8 mouse cellular contexts compared by ENCODE assay signal in genomic region chr9:48860526-48860845, GRCm38 (mm10). TPM values are rescaled to one million over a fixed set of nuclear protein-coding genes. Genes with fewer than 3 reads are reported as not detected.
A peak's percentile ranks its signal among the peaks of the same experiment; 100 is the strongest.
DNase-seq lines count a peak whose midpoint lies in the region; ATAC-seq and TF ChIP-seq lines count a peak whose summit lies in the region.
"Had no signal": no experiment of that assay in that cellular context is flagged by ENCODE, and none has a peak within 500 bp of the region (broad histone marks: within the 10 kb centered on the region; RNA-seq: fewer than 3 reads in every experiment).

No protein-coding gene starts in this region.

- no peaks in the 10 kb centered on the region for H3K9me3 ChIP-seq in hindbrain, embryonic 16.5 days (ENCODE audit: control insufficient read depth, low read length)
- H3K9me3 ChIP-seq: neural tube, embryonic 13.5 days had no signal

- WGBS in hindbrain, embryonic 16.5 days = 4% methylated on average over 6 of the region's 6 CpGs
- WGBS in spleen, adult 2 months = 8% methylated on average over 6 of the region's 6 CpGs

- no peak overlapping the region for H3K4me3 ChIP-seq in hindbrain, embryonic 16.5 days (ENCODE audit: low read length)
- no peak overlapping the region for H3K4me3 ChIP-seq in spleen, adult 2 months (ENCODE audit: extremely low read depth, insufficient read depth, insufficient read length)
- H3K4me3 ChIP-seq: neural tube, embryonic 13.5 days had no signal

- no peaks in the 10 kb centered on the region for H3K36me3 ChIP-seq in hindbrain, embryonic 16.5 days (ENCODE audit: control insufficient read depth, insufficient read depth, low read length)
- no peaks in the 10 kb centered on the region for H3K36me3 ChIP-seq in spleen, adult 2 months (ENCODE audit: control insufficient read depth, insufficient read depth, low read length)
- H3K36me3 ChIP-seq: neural tube, embryonic 13.5 days had no signal

- no peak overlapping the region for H3K9ac ChIP-seq in hindbrain, embryonic 16.5 days (ENCODE audit: low read depth, low read length)
- H3K9ac ChIP-seq: neural tube, embryonic 13.5 days had no signal

- ATAC-seq in hindbrain, embryonic 16.5 days = peak; percentile 68; the same call in 1 of the 2 replicates
- peak; percentile 93 for ATAC-seq in megakaryocyte progenitor cell, adult 5-6 weeks (replicated peaks; ENCODE audit: poor library complexity)

- no peaks in the 10 kb centered on the region; the same call in 1 of the 2 replicates for H3K27me3 ChIP-seq in hindbrain, embryonic 16.5 days (replicated peaks; ENCODE audit: control insufficient read depth, insufficient read depth, low read length)
- H3K27me3 ChIP-seq in spleen, adult 2 months (ENCODE audit: control insufficient read depth, insufficient read depth, low read length) = no peaks in the 10 kb centered on the region

- TF ChIP-seq POLR2A in spleen, adult 2 months (IDR thresholded peaks at IDR 0.05; ENCODE audit: low read depth, low read length) = no peak

- peak; percentile 65; the same call in 1 of the 2 replicates for TF ChIP-seq CTCF in spleen, adult 2 months (IDR thresholded peaks at IDR 0.05; ENCODE audit: extremely low read depth, insufficient read depth, insufficient read length, insufficient replicate concordance)

- H3K4me1 ChIP-seq in hindbrain, embryonic 16.5 days (ENCODE audit: control insufficient read depth, insufficient read depth, low read depth, low read length) = no peaks in the 10 kb centered on the region
- H3K4me1 ChIP-seq in spleen, adult 2 months (ENCODE audit: control insufficient read depth, insufficient read depth, insufficient read length) = no peaks in the 10 kb centered on the region

- H3K27ac ChIP-seq in hindbrain, embryonic 16.5 days (ENCODE audit: low read depth, low read length) = no peak overlapping the region
- H3K27ac ChIP-seq in spleen, adult 2 months (ENCODE audit: insufficient read depth, low read length) = no peak overlapping the region
- H3K27ac ChIP-seq: neural tube, embryonic 13.5 days had no signal

- H3K4me2 ChIP-seq in hindbrain, embryonic 16.5 days (ENCODE audit: low read length) = no peak overlapping the region
- H3K4me2 ChIP-seq: neural tube, embryonic 13.5 days had no signal

- DNase-seq in ZHBTc4 (ENCODE audit: low read depth, low spot score) = peak; percentile 90
- peak; percentile 76 for DNase-seq in cerebellum, adult 8-10 months
- DNase-seq in frontal cortex, adult 2 months (ENCODE audit: extremely low spot score in 1 of 2, low spot score in 1 of 2) = peak; percentile 25 to 85
- DNase-seq in left cerebral cortex, adult 18-20 months (ENCODE audit: low spot score in 2 of 2) = peak; percentile 65 to 76
- DNase-seq in spleen, adult 2 months (ENCODE audit: low read depth in 1 of 2, low spot score in 2 of 2) = peak in 1 of 2 experiments; percentile 32

RNA-seq across cellular contexts. Expression of gene Zbtb16, which starts 24.5 kb away (rescaled TPM):
- polyA plus RNA-seq in frontal cortex, adult 2 months (2012; rRNA removed) = 13.4 and 16.1 TPM in 2 replicates
- polyA plus RNA-seq in hindbrain, embryonic 16.5 days (2015; fragmentation: Nextera tagmentation; extraction: Ambion mirVana) = 8.3 and 8.4 TPM in 2 replicates
- total RNA-seq in left cerebral cortex, adult 18-20 months (2021) = 10 to 100 TPM; 63.6 to 86.3 TPM
- 4.7 and 5.8 TPM in 2 replicates for total RNA-seq in megakaryocyte progenitor cell, adult 5-6 weeks (2015)
- 4.7 and 5.2 TPM in 2 replicates for total RNA-seq in megakaryocyte progenitor cell, adult 5-6 weeks (2017)
- 2.5 and 3.1 TPM in 2 replicates for polyA plus RNA-seq in spleen, adult 2 months (2012; rRNA removed)

RNA-seq across cellular contexts. Expression of gene Htr3a, which starts 50.4 kb away (rescaled TPM):
- 11.9 and 12.1 TPM in 2 replicates for polyA plus RNA-seq in frontal cortex, adult 2 months (2012; rRNA removed)
- 1.5 and 1.7 TPM in 2 replicates for polyA plus RNA-seq in hindbrain, embryonic 16.5 days (2015; fragmentation: Nextera tagmentation; extraction: Ambion mirVana)
- total RNA-seq in left cerebral cortex, adult 18-20 months (2021) = 10 to 100 TPM in 1 of 2 experiments, 1 to 10 TPM in 1; 8.1 to 10.2 TPM
- not detected in 2 replicates for total RNA-seq in megakaryocyte progenitor cell, adult 5-6 weeks (2015)
- total RNA-seq in megakaryocyte progenitor cell, adult 5-6 weeks (2017) = not detected in 2 replicates
- 0.05 TPM in 1 of 2 replicates, not detected in the other for polyA plus RNA-seq in spleen, adult 2 months (2012; rRNA removed)
